Mouse (Mus musculus): Measurements from ENCODE around the gene Pdlim4. TPM values are rescaled to one million over a fixed set of nuclear protein-coding genes. Genes with fewer than 3 reads are reported as not detected.

The Pdlim4 gene
- polyA plus RNA-seq, 1 experiment: 26.0 TPM

GRCm38 (mm10) chr11:54028044-54028951 lies 40.5 kb downstream of the Pdlim4 start, which contains the start of gene Slc22a4:
TSS of gene Slc22a4 (minus strand) at chr11:54028090.
- TF ChIP-seq CTCF (IDR thresholded peaks at IDR 0.05; ENCODE audit: borderline replicate concordance, extremely low read depth, insufficient read depth, insufficient read length) (peak; percentile 25; the same call in 1 of the 2 replicates), POLR2A (IDR thresholded peaks at IDR 0.05; ENCODE audit: borderline replicate concordance, extremely low read depth, insufficient read depth, insufficient read length, poor library complexity, severe bottlenecking) (no peak)
- peak; percentile 74 for DNase-seq (ENCODE audit: low read depth)

- no peak for DNase-seq (ENCODE audit: low read depth)
- TF ChIP-seq POLR2A (IDR thresholded peaks at IDR 0.05; ENCODE audit: borderline replicate concordance, extremely low read depth, insufficient read depth, insufficient read length, poor library complexity, severe bottlenecking) (no peak), CTCF (IDR thresholded peaks at IDR 0.05; ENCODE audit: borderline replicate concordance, extremely low read depth, insufficient read depth, insufficient read length) (no peak)
Measured at GRCm38 (mm10) chr11:54027131-54028043, 41.4 kb downstream of the Pdlim4 start.

GRCm38 (mm10) chr11:54026491-54027041 lies 42.2 kb downstream of the Pdlim4 start:
- DNase-seq (ENCODE audit: low read depth): no peak
- TF ChIP-seq POLR2A (IDR thresholded peaks at IDR 0.05; ENCODE audit: borderline replicate concordance, extremely low read depth, insufficient read depth, insufficient read length, poor library complexity, severe bottlenecking): no peak
- TF ChIP-seq CTCF (IDR thresholded peaks at IDR 0.05; ENCODE audit: borderline replicate concordance, extremely low read depth, insufficient read depth, insufficient read length): no peak

- TF ChIP-seq POLR2A (IDR thresholded peaks at IDR 0.05; ENCODE audit: borderline replicate concordance, extremely low read depth, insufficient read depth, insufficient read length, poor library complexity, severe bottlenecking) (no peak), CTCF (IDR thresholded peaks at IDR 0.05; ENCODE audit: borderline replicate concordance, extremely low read depth, insufficient read depth, insufficient read length) (no peak)
- no peak for DNase-seq (ENCODE audit: low read depth)
Measured at GRCm38 (mm10) chr11:54021396-54022093, 47.3 kb downstream of the Pdlim4 start.

GRCm38 (mm10) chr11:54018893-54019732 lies 49.7 kb downstream of the Pdlim4 start:
- no peak for DNase-seq (ENCODE audit: low read depth)
- no peak for TF ChIP-seq POLR2A (IDR thresholded peaks at IDR 0.05; ENCODE audit: borderline replicate concordance, extremely low read depth, insufficient read depth, insufficient read length, poor library complexity, severe bottlenecking)
- no peak for TF ChIP-seq CTCF (IDR thresholded peaks at IDR 0.05; ENCODE audit: borderline replicate concordance, extremely low read depth, insufficient read depth, insufficient read length)

- TF ChIP-seq POLR2A (IDR thresholded peaks at IDR 0.05; ENCODE audit: borderline replicate concordance, extremely low read depth, insufficient read depth, insufficient read length, poor library complexity, severe bottlenecking): no peak
- no peak for TF ChIP-seq CTCF (IDR thresholded peaks at IDR 0.05; ENCODE audit: borderline replicate concordance, extremely low read depth, insufficient read depth, insufficient read length)
- DNase-seq (ENCODE audit: low read depth): no peak
Measured at GRCm38 (mm10) chr11:54017596-54017995, 51.2 kb downstream of the Pdlim4 start.

- peak; percentile 6 for DNase-seq (ENCODE audit: low read depth)
- TF ChIP-seq CTCF (IDR thresholded peaks at IDR 0.05; ENCODE audit: borderline replicate concordance, extremely low read depth, insufficient read depth, insufficient read length): no peak
- no peak for TF ChIP-seq POLR2A (IDR thresholded peaks at IDR 0.05; ENCODE audit: borderline replicate concordance, extremely low read depth, insufficient read depth, insufficient read length, poor library complexity, severe bottlenecking)
Measured at GRCm38 (mm10) chr11:54016051-54016450, 52.8 kb downstream of the Pdlim4 start.

- DNase-seq (ENCODE audit: low read depth): no peak
- TF ChIP-seq CTCF (IDR thresholded peaks at IDR 0.05; ENCODE audit: borderline replicate concordance, extremely low read depth, insufficient read depth, insufficient read length) (no peak), POLR2A (IDR thresholded peaks at IDR 0.05; ENCODE audit: borderline replicate concordance, extremely low read depth, insufficient read depth, insufficient read length, poor library complexity, severe bottlenecking) (no peak)
Measured at GRCm38 (mm10) chr11:54012961-54013360, 55.9 kb downstream of the Pdlim4 start.

GRCm38 (mm10) chr11:54011255-54011654 lies 57.6 kb downstream of the Pdlim4 start:
- no peak for DNase-seq (ENCODE audit: low read depth)
- TF ChIP-seq POLR2A (IDR thresholded peaks at IDR 0.05; ENCODE audit: borderline replicate concordance, extremely low read depth, insufficient read depth, insufficient read length, poor library complexity, severe bottlenecking) (no peak), CTCF (IDR thresholded peaks at IDR 0.05; ENCODE audit: borderline replicate concordance, extremely low read depth, insufficient read depth, insufficient read length) (no peak)

All from brain, embryonic 14.5 days (tissue).